In the genomic region with DNA sequence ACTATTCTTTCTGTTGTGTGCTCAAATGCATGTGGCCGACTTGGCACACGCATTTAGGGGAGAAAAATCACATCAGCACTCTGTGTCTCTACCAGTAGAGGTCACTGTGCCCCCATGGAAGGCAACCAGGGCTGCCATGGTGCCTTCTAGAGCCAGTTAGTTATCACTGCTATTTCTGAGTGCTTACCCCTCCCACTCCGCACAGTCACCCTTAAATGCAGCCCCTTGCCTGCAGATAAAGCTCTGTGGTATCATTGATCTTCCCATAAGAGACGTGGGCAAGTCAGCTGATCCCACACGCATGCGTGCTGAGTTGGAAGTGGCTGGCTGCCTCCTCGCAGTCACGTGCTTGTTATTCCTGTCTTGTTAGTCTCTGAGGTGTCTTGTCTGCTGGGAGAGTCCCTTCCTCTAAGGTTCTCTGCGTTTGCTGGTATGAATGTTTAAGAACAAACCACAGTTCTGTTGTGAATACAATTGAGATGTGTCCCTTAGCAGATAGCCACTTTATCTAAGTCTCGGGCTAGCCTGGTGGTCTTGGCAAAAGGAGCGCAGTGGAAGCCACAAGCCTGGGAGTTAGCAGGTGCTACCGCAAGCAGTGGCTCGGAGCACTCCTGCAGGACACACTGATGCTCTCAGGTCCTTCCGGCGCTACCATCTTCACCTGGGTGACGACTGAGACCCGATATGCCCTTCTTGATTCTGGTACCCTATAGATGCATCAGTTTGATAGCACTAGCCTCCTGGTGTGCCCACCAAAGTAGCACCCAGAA, we compare ENCODE assay signal across 8 mouse cellular contexts.
DNase-seq lines count a peak whose midpoint lies in the region; ATAC-seq lines count a peak whose summit lies in the region.

No protein-coding gene starts in this region.

- peaks cover 2% of the 10 kb centered on the region; the same call in 1 of the 2 replicates for H3K4me1 ChIP-seq in forebrain, embryonic 13.5 days
- no peaks in the 10 kb centered on the region for H3K4me1 ChIP-seq in hindbrain, embryonic 11.5 days (replicated peaks; ENCODE audit: control insufficient read depth, insufficient read depth, low read length)

- H3K9ac ChIP-seq in forebrain, embryonic 13.5 days = no peak overlapping the region
- H3K9ac ChIP-seq in hindbrain, embryonic 11.5 days (ENCODE audit: low read depth, low read length) = no peak overlapping the region

- peaks cover 12% of the 10 kb centered on the region for H3K36me3 ChIP-seq in forebrain, embryonic 13.5 days (ENCODE audit: poor library complexity, severe bottlenecking)
- no peaks in the 10 kb centered on the region for H3K36me3 ChIP-seq in hindbrain, embryonic 11.5 days (ENCODE audit: control insufficient read depth, insufficient read depth, low read length)

- WGBS in forebrain, embryonic 13.5 days = 84% methylated on average over 17 of the region's 17 CpGs
- 80% methylated on average over 17 of the region's 17 CpGs for WGBS in hindbrain, embryonic 11.5 days

- no peak overlapping the region for H3K4me2 ChIP-seq in forebrain, embryonic 13.5 days
- no peak overlapping the region for H3K4me2 ChIP-seq in hindbrain, embryonic 11.5 days (replicated peaks; ENCODE audit: low read depth, low read length)

- no peak overlapping the region for H3K4me3 ChIP-seq in forebrain, embryonic 13.5 days
- H3K4me3 ChIP-seq in hindbrain, embryonic 11.5 days (ENCODE audit: low read depth, low read length) = no peak overlapping the region

- no peaks in the 10 kb centered on the region for H3K27me3 ChIP-seq in forebrain, embryonic 13.5 days
- H3K27me3 ChIP-seq in hindbrain, embryonic 11.5 days (ENCODE audit: control insufficient read depth, insufficient read depth, low read length) = no peaks in the 10 kb centered on the region

- no peak overlapping the region for H3K27ac ChIP-seq in forebrain, embryonic 13.5 days
- H3K27ac ChIP-seq in hindbrain, embryonic 11.5 days (ENCODE audit: low read depth, low read length) = no peak overlapping the region

- peak; percentile 83 for ATAC-seq in forebrain, embryonic 13.5 days
- ATAC-seq in hindbrain, embryonic 11.5 days (ENCODE audit: low FRiP score) = peak; percentile 68
- peak; percentile 88 for ATAC-seq in megakaryocyte, adult 5-6 weeks (ENCODE audit: poor library complexity, severe bottlenecking)

- H3K9me3 ChIP-seq in forebrain, embryonic 13.5 days (replicated peaks) = no peaks in the 10 kb centered on the region
- no peaks in the 10 kb centered on the region for H3K9me3 ChIP-seq in hindbrain, embryonic 11.5 days (ENCODE audit: control insufficient read depth, low read length)

- DNase-seq in gastrocnemius, adult 18-20 months (ENCODE audit: low spot score) = peak; percentile 42
- DNase-seq in gastrocnemius, postnatal 4 days (ENCODE audit: low spot score in 2 of 2) = no peak
- peak; percentile 36 for DNase-seq in cerebellum, adult 11 months
- peak; percentile 77 for DNase-seq in hindbrain, embryonic 11.5 days (ENCODE audit: low spot score)
- peak; percentile 59 to 63 for DNase-seq in layer of hippocampus, postnatal 25 days (ENCODE audit: extremely low spot score in 1 of 2, low spot score in 1 of 2)
- DNase-seq in right cerebral cortex, postnatal 4 days = peak; percentile 71

Comparison
In these comparisons a context has a peak if more than half of its experiments do, and no peak if none do; other contexts are left out.
1. DNase-seq: peak in gastrocnemius, adult 18-20 months (single experiment), cerebellum, adult 11 months (single experiment), hindbrain, embryonic 11.5 days (single experiment), layer of hippocampus, postnatal 25 days (2 of 2) and right cerebral cortex, postnatal 4 days (single experiment); none in gastrocnemius, postnatal 4 days (0 of 2).
2. Peak in every context shown above with its lines, with median percentiles within 50 percentile points of each other: ATAC-seq.